Mouse (Mus musculus) neural tube, embryonic 11.5 days (tissue): ENCODE data around the gene Kidins220. TPM values are rescaled to one million over a fixed set of nuclear protein-coding genes. Genes with fewer than 3 reads are reported as not detected.

ENCODE experiments used
- ATAC-seq: fragments of 200-750 bp; cut with Nextera tagmentation; 2 replicates; pipeline ENCODE4 v1.8.0; 2017; ENCODE audit warnings: moderate number of reproducible peaks, mild to moderate bottlenecking, moderate TSS enrichment, moderate library complexity; ENCODE audit not compliant: insufficient read depth, low FRiP score, low TSS enrichment
- DNase-seq: peaks from one replicate; pipeline ENCODE4 v3.0.0-alpha.2; 2015; ENCODE audit warnings: low spot score
- H3K27ac ChIP-seq: fragments of 300-500 bp; sonication (generic); 2 replicates; pipeline ENCODE4 v1.5.1; 2014; ENCODE audit warnings: low read depth, mild to moderate bottlenecking, low read length
- H3K27me3 ChIP-seq: fragments of 300-500 bp; sonication (generic); 2 replicates; pipeline ENCODE4 v1.6.1; 2014; ENCODE audit warnings: mild to moderate bottlenecking, low read length, mixed read lengths; ENCODE audit not compliant: control insufficient read depth, insufficient read depth
- H3K36me3 ChIP-seq: fragments of 300-500 bp; sonication (generic); 2 replicates; pipeline ENCODE4 v1.6.1; 2014; ENCODE audit warnings: mild to moderate bottlenecking, low read length, moderate library complexity, mixed read lengths; ENCODE audit not compliant: control insufficient read depth, insufficient read depth
- H3K4me1 ChIP-seq: fragments of 300-500 bp; sonication (generic); 2 replicates; pipeline ENCODE4 v1.6.1; 2014; ENCODE audit warnings: low read length, mixed read lengths; ENCODE audit not compliant: control insufficient read depth, insufficient read depth
- H3K4me2 ChIP-seq: fragments of 300-500 bp; sonication (generic); 2 replicates; pipeline ENCODE4 v1.6.1; 2014; ENCODE audit warnings: low read depth, mild to moderate bottlenecking, moderate library complexity
- H3K4me3 ChIP-seq: fragments of 300-500 bp; sonication (generic); 2 replicates; pipeline ENCODE4 v1.5.1; 2014; ENCODE audit warnings: low read depth, low read length
- H3K9ac ChIP-seq: fragments of 300-500 bp; sonication (generic); 2 replicates; pipeline ENCODE4 v1.6.1; 2014; ENCODE audit warnings: mild to moderate bottlenecking, low read length
- H3K9me3 ChIP-seq: fragments of 300-500 bp; sonication (generic); 2 replicates; pipeline ENCODE4 v1.6.1; 2016; ENCODE audit warnings: low read length; ENCODE audit not compliant: control insufficient read depth
- WGBS: fragments of 180-500 bp; shearing (Covaris S2); extraction: QIAGEN DNeasy Blood & Tissue Kit; methylation state at CpG from one replicate; pipeline ENCODE4 v1.1.7; 2014; 5-methylcytosine and 5-hydroxymethylcytosine counted together
- polyA plus RNA-seq: library from polyadenylated mRNA; unstranded; fragments of >200 nt; fragmentation: Nextera tagmentation; extraction: Ambion mirVana; gene quantifications from 2 replicates; pipeline ENCODE4 v1.2.1, GENCODE M21; 2014

The Kidins220 gene
- polyA plus RNA-seq, result 58.1 and 64.0 TPM in 2 replicates

GRCm38 (mm10) chr12:24974446-24975114, at the start of gene Kidins220:
Gene Kidins220, plus strand, starts transcription at chr12:24974925.
- Histone ChIP-seq H3K9ac (peak within 1 kb of the TSS; percentile 78), H3K4me1 (no peaks in the 10 kb centered on the region; the same call in 1 of the 2 replicates), H3K4me2 (peak within 1 kb of the TSS; percentile 57), H3K36me3 (no peaks in the 10 kb centered on the region), H3K27ac (peak within 1 kb of the TSS; percentile 82), H3K27me3 (no peaks in the 10 kb centered on the region), H3K9me3 (no peaks in the 10 kb centered on the region), H3K4me3 (peak within 1 kb of the TSS; percentile 81)
- peak; percentile 96 for DNase-seq
- WGBS, result 16% methylated on average over 29 of the region's 29 CpGs
- peak; percentile 93 for ATAC-seq

DNA sequence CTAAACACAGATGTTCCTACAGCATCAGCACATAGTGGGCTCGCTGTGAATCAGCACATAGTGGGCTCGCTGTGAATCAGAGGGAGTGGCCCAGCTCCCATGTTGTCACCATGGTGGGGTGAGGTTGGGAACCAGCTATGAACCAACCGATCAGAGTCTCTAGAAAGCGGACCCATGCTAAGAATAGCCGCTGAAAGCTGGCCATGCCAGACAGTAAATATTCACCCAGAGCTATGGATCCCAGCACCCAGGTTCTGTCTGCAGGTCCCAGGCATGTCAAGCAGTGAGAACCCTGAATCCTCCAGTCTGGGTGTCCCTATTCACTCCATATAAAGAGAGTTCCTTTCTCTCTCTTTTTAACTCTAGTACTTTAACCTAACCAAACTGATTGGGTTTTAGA, 49.4 kb upstream of the Kidins220 start:
- DNase-seq (no peak), ATAC-seq (no peak)
- Histone ChIP-seq H3K9ac (no peak overlapping the region), H3K27me3 (no peaks in the 10 kb centered on the region), H3K4me2 (no peak overlapping the region), H3K36me3 (no peaks in the 10 kb centered on the region), H3K9me3 (no peaks in the 10 kb centered on the region), H3K27ac (no peak overlapping the region), H3K4me1 (no peaks in the 10 kb centered on the region), H3K4me3 (no peak overlapping the region)
- WGBS, result 87% methylated on average over 5 of the region's 5 CpGs

DNA sequence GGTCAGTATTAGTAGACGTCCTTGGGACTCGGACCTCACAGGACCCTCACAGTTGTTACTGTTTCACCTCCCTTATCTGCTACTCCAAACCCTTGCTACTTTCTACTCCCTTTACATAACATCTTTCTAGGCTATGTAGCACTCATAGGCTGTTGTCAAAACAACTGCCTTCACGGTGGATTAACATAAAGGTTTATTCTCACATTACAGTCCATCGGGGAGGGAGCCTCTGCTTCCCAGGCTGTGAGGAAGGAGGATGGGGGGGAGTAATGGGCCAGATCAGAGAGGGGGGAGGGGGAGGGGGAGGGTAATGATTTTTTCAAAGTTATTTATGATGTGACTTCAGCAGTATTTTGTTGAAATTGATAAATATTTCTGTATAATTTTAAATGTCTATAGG, 49.0 kb upstream of the Kidins220 start:
- ATAC-seq, result no peak
- Histone ChIP-seq H3K4me3 (no peak overlapping the region), H3K4me1 (no peaks in the 10 kb centered on the region), H3K27ac (no peak overlapping the region), H3K36me3 (no peaks in the 10 kb centered on the region), H3K9me3 (no peaks in the 10 kb centered on the region), H3K9ac (no peak overlapping the region), H3K27me3 (no peaks in the 10 kb centered on the region), H3K4me2 (no peak overlapping the region)
- 40% methylated on average over 4 of the region's 4 CpGs for WGBS
- DNase-seq, result no peak

DNA sequence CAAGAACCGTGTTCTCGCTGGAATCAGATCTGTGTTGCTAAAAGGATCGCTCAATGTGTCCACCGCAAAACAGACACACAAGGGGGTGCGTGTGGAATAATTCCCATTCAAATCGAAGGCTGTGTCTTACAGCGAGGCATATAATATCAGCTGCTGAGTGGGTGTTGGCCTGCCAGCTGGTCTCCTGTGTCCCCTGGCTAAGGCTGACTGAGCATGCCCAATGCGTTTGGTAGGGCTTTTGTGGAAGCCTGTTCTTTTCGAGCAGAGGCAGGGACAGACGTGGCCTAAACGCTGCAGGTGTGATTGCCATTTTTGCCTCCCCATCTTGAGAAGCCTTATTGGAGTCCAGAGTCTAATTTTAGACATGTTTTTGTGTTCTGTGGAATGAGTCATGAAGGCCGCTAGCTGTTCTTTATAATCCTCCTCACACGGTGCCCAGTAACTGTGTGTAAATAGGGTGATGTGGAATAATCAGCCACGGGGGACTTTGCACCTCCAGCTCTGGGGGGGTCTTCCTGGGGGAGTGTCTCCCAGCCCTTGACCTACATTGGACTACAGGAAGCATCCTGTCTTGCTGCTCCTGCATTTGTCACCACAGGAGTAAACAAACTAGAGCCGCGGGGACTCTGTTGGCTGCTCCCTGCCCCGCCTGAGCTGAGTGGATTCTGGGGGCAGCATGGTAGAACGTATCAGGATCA, 46.5 kb upstream of the Kidins220 start:
- H3K9me3 ChIP-seq, result no peaks in the 10 kb centered on the region
- H3K4me2 ChIP-seq, result no peak overlapping the region
- H3K9ac ChIP-seq, result no peak overlapping the region
- 79% methylated on average over 18 of the region's 18 CpGs for WGBS
- no peak overlapping the region for H3K27ac ChIP-seq
- 0 out of 2 replicates have a peak, but pooled peaks have one; percentile 53 for ATAC-seq
- H3K27me3 ChIP-seq, result no peaks in the 10 kb centered on the region
- H3K36me3 ChIP-seq, result no peaks in the 10 kb centered on the region
- no peak for DNase-seq
- H3K4me3 ChIP-seq, result no peak overlapping the region
- no peaks in the 10 kb centered on the region for H3K4me1 ChIP-seq

DNA sequence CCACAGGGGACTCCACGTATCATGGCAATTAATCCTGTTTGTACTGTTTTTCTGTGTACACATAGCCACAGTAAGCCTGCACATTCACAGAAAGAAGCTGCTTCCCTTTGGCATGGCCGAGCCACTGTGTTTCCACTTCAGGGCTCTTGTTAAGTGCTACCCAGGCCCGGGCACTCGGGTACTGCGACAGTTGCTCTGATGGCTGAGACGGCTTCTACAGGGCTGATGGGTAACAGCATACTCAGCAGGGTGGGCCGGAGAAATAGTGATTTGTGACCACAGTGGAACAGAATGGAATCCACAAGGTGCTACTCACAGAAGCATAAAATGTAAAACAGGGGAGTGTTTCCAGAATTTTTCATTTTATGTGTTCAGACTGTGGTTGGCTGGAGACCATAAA, 45.7 kb upstream of the Kidins220 start:
- Histone ChIP-seq H3K9me3 (no peaks in the 10 kb centered on the region), H3K4me3 (no peak overlapping the region), H3K9ac (no peak overlapping the region), H3K27me3 (no peaks in the 10 kb centered on the region), H3K4me2 (no peak overlapping the region), H3K27ac (no peak overlapping the region), H3K4me1 (no peaks in the 10 kb centered on the region), H3K36me3 (no peaks in the 10 kb centered on the region)
- ATAC-seq (no peak), DNase-seq (no peak)
- WGBS, result 81% methylated on average over 7 of the region's 7 CpGs

DNA sequence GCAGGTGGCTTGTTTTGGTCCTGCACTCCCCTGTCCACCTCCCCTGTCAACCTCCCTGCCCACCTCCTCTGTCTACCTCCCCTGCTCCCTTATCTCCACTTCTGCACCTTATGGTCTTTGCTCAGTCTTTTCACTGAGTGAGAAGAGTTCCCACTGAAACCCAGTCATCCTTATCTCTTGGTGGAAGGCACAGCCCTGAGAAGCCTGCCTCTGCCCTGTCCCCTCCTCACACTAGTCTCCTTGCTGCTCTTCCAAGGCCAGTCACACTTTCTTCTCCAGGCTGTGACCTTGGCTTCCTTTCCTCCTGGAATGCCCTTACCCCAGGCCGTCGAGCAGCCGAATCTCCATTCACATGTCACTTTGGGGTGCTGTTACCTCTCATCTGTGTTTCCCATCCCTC, 44.0 kb upstream of the Kidins220 start:
- Histone ChIP-seq H3K4me3 (no peak overlapping the region), H3K27me3 (no peaks in the 10 kb centered on the region), H3K27ac (no peak overlapping the region), H3K9ac (no peak overlapping the region), H3K4me2 (no peak overlapping the region), H3K4me1 (no peaks in the 10 kb centered on the region), H3K36me3 (no peaks in the 10 kb centered on the region), H3K9me3 (no peaks in the 10 kb centered on the region)
- DNase-seq (no peak), ATAC-seq (no peak)
- 86% methylated on average over 3 of the region's 3 CpGs for WGBS

- H3K36me3 ChIP-seq, result no peaks in the 10 kb centered on the region
- no peak overlapping the region for H3K27ac ChIP-seq
- no peaks in the 10 kb centered on the region for H3K4me1 ChIP-seq
These were observed 42.6 kb upstream of the Kidins220 start for GRCm38 (mm10) chr12:24932120-24932519.

GRCm38 (mm10) chr12:24933206-24933775, 41.4 kb upstream of the Kidins220 start:
- no peak for ATAC-seq
- H3K27me3 ChIP-seq, result no peaks in the 10 kb centered on the region
- H3K4me1 ChIP-seq, result no peaks in the 10 kb centered on the region
- no peaks in the 10 kb centered on the region for H3K9me3 ChIP-seq
- no peak overlapping the region for H3K9ac ChIP-seq
- 100% methylated on average over 1 of the region's 1 CpGs for WGBS
- H3K4me3 ChIP-seq, result no peak overlapping the region
- no peaks in the 10 kb centered on the region for H3K36me3 ChIP-seq
- no peak overlapping the region for H3K27ac ChIP-seq
- no peak for DNase-seq
- H3K4me2 ChIP-seq, result no peak overlapping the region

More at GRCm38 (mm10) chr12:24932120-24932519, 42.6 kb upstream of the Kidins220 start:
- H3K4me3 ChIP-seq, result no peak overlapping the region
- 67% methylated on average over 6 of the region's 6 CpGs for WGBS
- H3K27me3 ChIP-seq, result no peaks in the 10 kb centered on the region
- H3K9ac ChIP-seq, result no peak overlapping the region
- ATAC-seq (no peak), DNase-seq (no peak)
- no peak overlapping the region for H3K4me2 ChIP-seq
- H3K9me3 ChIP-seq, result no peaks in the 10 kb centered on the region
